Mouse (Mus musculus): Measurements from ENCODE around the gene Il2rb.

DNA sequence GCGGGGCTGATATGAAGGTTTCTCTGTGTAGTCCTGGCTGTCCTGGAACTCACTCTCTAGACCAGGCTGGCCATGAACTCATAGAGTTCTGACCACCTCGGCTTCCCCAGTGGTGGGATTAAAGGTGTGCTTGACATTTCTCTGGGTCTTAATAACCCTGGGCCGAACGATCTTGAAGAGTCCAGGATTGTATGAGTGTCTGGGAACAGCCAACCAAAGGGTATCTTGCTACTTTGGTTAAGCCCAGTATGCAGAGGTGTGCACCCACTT is 36.3 kb upstream of the Il2rb start:
- no peak for TF ChIP-seq CTCF (IDR thresholded peaks at IDR 0.05)
- no peak for TF ChIP-seq POLR2A (IDR thresholded peaks at IDR 0.05; ENCODE audit: insufficient read depth, low read depth, low read length)
- no peak for TF ChIP-seq EP300 (IDR thresholded peaks at IDR 0.05; ENCODE audit: insufficient read depth, low read depth, low read length)
